Mouse (Mus musculus): ENCODE data around the gene Cul9.
"Not testable (repeated sequence)": the region's sequence is repeated elsewhere in the genome, so short reads cannot be mapped to it uniquely, and the experiment has no call there.

Gene Cul9

DNA sequence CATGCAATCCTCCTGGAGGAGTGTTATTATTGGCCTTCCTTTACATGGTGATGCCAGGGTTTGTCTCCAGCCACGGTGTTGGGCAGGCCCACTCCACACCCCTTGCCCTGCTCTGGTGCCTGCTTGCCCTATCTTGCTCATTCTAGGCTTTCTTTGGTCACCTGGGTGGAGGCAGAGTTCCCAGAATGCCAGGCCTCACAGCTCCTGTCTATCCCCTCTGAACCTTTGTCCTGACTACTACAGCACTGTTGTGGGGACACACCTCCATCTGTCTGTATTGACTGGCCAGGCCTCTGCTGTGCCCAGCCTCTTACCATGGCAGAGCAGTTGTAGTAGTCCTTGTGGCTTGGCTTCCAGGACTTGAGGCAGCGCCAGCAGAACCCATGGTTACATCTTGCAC lies 43.4 kb downstream of the Cul9 start:
- no peak for DNase-seq (ENCODE audit: low spot score)

- no peak for DNase-seq (ENCODE audit: low spot score)
Observed at GRCm38 (mm10) chr17:46497956-46498355, 48.2 kb downstream of the Cul9 start.

GRCm38 (mm10) chr17:46496623-46497434 lies 49.4 kb downstream of the Cul9 start, which contains the start of gene Dnph1:
Gene Dnph1, plus strand, starts transcription at chr17:46496711.
- DNase-seq (ENCODE audit: low spot score): peak; percentile 80

- DNase-seq (ENCODE audit: low spot score): not testable (repeated sequence)
Observed at GRCm38 (mm10) chr17:46496081-46496480, 50.1 kb downstream of the Cul9 start.

DNA sequence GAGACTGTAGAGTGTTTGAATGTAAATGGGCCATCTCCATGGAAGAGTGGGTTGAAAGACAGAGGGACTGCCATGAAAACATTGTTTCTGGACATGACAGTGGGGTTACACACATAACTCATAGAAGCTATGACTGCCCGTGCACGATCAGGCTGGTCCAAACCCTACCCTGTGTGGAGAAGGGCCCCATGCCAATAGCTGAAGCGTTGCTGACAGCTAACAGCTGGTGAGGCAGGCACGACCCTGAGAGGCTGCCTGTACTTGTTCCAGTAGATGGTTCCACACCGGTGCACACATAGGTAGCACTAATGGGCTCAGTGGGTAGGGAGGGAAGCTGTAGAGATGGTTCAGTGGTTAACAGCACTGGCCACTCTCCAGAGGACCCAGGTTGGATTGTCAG lies 50.7 kb downstream of the Cul9 start:
- no peak for DNase-seq (ENCODE audit: low spot score)

DNA sequence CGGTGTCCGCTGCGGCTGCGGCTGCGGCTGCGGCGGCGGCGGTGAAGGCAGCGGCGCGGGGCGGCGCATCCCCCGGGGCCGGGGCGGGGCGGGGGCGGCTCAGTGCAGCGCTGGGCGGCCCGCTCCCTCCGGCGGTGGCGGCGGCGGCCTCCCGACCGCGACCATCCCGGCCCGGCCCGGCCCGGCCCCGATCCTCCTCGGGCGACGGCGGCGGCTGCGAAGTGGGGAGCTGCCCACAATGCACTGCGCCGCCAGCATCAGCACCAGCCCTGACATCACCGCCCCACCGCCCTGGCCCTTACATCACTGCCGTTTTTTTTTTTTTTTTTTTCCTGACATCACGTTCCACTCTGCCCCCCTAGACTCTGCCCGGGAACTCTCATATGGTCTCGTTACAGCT lies 58.8 kb downstream of the Cul9 start, which contains the start of gene Ttbk1:
Gene Ttbk1, minus strand, starts transcription at position 245 of the 400 bp plus-strand sequence.
- DNase-seq (ENCODE audit: low spot score): no peak

DNA sequence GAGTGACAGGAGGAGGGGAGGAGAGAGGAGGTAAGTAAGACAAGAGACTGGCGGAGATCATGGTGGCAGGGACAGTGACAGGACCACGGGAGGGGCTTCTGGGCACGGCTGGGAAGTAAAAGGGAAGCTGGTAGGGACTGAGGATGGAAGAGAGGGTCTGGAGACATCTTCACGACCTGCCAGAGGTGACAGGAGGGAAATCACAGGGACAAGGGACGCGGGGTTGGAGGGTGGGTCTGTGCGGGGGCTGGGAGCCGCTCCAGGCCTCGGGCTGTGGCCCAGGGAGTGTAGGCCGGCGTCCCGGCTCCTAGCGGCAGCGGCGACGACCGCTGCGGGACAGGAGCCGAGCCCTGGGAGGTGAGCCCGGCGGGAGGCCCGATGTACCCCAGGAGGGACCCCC lies 59.2 kb downstream of the Cul9 start:
- no peak for DNase-seq (ENCODE audit: low spot score)

GRCm38 (mm10) chr17:46484461-46484875 lies 61.7 kb downstream of the Cul9 start:
- no peak for DNase-seq (ENCODE audit: low spot score)

DNA sequence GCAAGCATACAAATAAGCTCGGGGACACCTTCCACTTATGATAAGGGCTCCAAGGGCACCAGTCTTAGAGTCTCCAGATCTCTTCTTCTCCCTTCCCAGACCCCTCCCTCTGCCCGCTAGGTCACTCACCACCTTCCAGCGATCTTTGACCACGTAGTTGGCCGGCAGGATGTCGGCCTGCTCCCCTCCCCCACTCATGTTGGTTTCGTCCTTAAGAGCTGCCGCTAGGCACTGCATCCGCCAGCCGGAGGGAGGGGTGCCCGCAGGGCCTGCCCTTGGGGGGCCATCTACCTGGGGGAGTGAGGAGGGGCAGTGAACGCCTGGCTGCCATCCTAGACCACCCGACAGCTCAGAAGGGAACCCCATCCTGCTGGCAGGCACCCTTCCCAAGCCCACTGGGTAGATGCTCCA lies 62.2 kb downstream of the Cul9 start:
- DNase-seq (ENCODE audit: low spot score): no peak

DNA sequence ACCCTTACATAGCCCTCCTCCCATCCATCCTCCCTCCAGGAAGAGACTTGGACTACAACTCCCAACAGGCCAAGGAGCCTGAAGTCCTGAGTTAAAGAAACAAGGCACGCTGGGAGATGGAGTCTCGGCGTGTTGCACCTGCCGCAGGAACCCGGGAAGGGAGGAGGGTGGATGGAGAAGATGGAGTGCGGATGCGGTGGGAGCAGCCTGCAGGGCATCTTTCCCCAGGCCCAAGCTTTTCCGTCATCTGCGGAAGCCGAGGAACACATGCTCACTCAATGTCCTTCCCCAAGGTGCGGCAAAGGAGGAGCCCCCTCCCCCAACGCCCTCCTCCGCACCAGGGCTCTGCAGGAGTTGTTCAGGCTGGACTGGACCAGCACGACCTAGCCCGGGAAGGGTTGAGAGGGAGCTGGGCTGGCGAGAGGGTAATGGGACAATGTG lies 62.6 kb downstream of the Cul9 start:
- DNase-seq (ENCODE audit: low spot score): peak; percentile 36

GRCm38 (mm10) chr17:46477286-46477685 lies 68.9 kb downstream of the Cul9 start:
- DNase-seq (ENCODE audit: low spot score): no peak

DNA sequence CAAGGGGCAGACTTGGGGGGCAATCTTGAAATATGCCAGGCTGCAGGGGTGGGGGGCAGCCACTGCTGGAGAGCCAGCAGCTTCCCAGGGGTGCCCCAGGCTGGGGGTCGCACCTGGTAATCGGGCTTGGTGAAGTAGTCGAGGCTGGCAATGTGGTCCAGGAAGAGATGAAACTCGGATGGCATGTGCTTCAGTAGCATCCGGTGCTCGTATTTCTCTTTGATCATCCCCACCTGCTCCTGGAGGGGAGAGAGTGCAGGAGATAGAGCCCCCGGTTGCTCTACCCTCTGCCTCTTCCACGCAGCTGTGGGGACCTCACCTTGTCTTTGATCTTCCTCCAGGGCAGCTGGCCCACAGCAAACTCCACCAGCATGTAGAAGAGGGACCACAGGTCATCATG lies 69.6 kb downstream of the Cul9 start:
- no peak for DNase-seq (ENCODE audit: low spot score)

- no peak for DNase-seq (ENCODE audit: low spot score)
Observed at GRCm38 (mm10) chr17:46467830-46468229, 78.4 kb downstream of the Cul9 start.

- no peak for DNase-seq (ENCODE audit: low spot score)
Observed at GRCm38 (mm10) chr17:46462226-46462625, 84.0 kb downstream of the Cul9 start.

DNA sequence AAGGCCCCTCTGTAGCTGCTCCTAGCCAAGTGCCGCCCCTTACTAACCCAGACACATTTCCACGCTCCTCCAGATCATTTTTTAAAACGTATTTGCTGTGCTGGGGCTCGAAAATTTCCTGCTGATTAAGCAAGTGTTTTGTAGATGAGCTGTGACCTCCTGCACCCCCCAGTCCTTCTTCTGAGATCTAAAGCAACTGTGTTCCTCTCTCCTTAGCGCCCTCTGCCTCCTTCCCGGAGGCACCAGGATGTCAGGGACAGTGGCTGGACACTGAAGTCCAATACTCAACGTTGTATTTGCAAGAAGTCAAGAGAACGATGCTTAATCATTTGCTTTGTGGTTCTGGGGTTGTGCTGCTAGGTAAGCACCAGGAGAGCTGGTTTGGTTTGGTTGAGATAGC lies 84.8 kb downstream of the Cul9 start:
- DNase-seq (ENCODE audit: low spot score): no peak

DNA sequence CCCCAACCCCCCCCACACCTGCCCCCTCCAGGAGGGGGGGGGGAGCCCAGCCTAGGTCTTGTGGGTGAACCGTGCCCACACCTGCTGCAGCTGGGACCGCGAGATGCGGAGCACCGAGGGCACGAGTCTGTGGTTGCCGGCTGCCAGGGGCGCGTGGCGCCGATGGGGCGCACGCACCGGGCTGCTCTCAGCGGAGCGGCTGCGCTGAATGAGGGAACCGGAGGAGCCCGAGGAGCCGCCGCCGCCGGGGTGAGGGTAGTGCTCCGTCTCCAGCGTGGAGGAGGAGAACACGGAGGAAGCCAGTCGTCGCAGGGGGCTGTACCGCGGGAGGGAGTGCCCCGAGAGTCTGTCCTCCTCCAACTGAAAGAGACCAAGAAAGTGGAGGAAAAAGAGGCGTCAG lies 85.5 kb downstream of the Cul9 start:
- DNase-seq (ENCODE audit: low spot score): no peak

- DNase-seq (ENCODE audit: low spot score): no peak
Observed at GRCm38 (mm10) chr17:46458439-46458838, 87.7 kb downstream of the Cul9 start.

GRCm38 (mm10) chr17:46457791-46458190 lies 88.4 kb downstream of the Cul9 start:
- DNase-seq (ENCODE audit: low spot score): peak; percentile 51

DNA sequence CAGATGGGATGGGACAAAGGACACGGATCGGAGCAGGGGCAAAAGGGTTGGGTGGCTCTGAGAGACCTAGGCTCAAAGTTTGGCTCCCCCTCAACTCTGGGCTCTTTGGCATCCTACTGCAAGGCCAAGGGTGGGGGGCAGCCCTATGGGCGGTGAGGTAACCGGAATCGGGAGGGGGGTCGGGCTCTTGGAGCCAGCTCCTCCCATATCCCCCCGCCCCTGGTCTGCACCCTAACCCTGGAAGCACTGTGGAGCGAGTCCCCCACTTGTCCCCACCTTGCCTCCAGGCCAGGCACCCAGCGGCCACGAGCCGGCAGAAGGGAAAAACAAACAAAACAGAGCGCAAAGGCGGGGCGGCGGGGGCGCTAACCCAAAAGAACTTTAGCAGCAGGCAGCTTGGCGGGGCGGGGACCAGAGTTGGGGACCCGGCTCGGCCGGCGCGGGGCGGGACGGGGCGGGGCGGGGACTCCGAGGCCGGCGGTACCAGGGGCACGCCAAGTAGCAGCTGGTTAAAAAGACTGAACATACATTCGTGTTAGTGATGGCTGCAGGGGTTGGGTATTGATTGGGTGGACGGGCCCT lies 91.0 kb downstream of the Cul9 start:
- peak; percentile 37 for DNase-seq (ENCODE audit: low spot score)

GRCm38 (mm10) chr17:46454539-46454938 lies 91.6 kb downstream of the Cul9 start:
- DNase-seq (ENCODE audit: low spot score): no peak

DNA sequence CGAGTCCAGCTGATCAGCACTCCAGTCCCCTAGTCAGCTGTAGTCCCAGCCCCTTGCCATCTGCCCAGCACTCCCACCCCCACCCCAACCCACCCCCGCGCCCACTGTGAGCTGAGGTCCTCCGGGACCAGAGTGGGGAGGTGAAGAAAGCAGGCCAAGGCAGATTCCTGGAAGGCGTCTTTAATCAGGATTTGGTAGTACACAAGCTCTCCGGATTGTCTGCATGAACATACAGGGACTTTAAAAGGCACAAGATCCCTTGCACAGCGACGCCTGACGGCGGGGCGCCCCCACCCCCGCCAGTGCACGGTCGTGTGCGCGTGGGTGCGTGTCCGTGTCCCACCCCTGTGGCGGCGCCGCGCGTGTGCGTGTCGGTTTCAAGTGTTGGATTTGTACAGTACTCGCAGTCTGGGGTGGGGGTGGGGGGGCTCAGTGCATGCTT lies 92.2 kb downstream of the Cul9 start:
- no peak for DNase-seq (ENCODE audit: low spot score)

DNA sequence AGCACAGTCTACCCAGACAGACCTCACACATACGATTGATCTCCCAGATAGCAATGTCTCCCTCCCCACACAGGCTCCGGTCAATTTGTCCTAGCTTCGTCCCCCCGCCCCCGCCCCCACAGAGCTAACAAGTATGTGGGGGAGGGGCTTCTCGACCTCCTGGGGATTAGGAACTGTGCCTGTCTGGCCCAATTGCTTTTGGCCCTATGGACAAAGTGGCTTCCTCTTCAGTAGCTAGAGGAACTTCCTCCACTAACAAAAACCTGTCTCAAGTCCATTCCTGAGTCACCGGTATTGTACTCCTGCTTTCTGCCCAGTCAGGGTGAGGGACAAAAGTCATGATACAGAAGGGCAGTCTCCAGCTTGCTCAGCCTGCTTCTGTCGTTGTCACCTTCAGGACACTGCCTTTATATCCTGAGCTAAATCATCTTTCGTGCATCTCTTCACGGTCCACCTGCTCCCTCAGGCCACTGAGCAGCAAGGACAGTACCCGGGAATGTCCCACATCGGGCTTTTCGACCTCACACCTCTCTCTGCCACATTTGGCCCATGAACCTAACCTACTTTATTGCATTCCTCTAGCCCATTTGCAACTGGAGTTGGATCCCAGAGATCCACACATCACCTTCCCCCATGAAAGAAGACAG lies 92.8 kb downstream of the Cul9 start:
- DNase-seq (ENCODE audit: low spot score): no peak

- DNase-seq (ENCODE audit: low spot score): no peak
Observed at GRCm38 (mm10) chr17:46452683-46453082, 93.5 kb downstream of the Cul9 start.

Measured in ovary, postnatal 36 days (tissue).